Mouse (Mus musculus): ENCODE measurements around the gene a.
"Not testable (repeated sequence)": the region's sequence is repeated elsewhere in the genome, so short reads cannot be mapped to it uniquely, and the experiment has no call there.

Gene a

GRCm38 (mm10) chr2:154971919-154972692, 180.9 kb downstream of the a start:
- no peak for DNase-seq (ENCODE audit: extremely low spot score, low read depth, low spot score)

GRCm38 (mm10) chr2:154972981-154973380, 181.8 kb downstream of the a start:
- DNase-seq (ENCODE audit: extremely low spot score, low read depth, low spot score): peak; percentile 79

- DNase-seq (ENCODE audit: extremely low spot score, low read depth, low spot score): no peak
These were observed 195.4 kb downstream of the a start for GRCm38 (mm10) chr2:154986609-154987008.

GRCm38 (mm10) chr2:154991411-154991810, 200.2 kb downstream of the a start:
- no peak for DNase-seq (ENCODE audit: extremely low spot score, low read depth, low spot score)

GRCm38 (mm10) chr2:154992083-154992482, 200.9 kb downstream of the a start:
- no peak for DNase-seq (ENCODE audit: extremely low spot score, low read depth, low spot score)

GRCm38 (mm10) chr2:155005491-155005890, 214.3 kb downstream of the a start:
- DNase-seq (ENCODE audit: extremely low spot score, low read depth, low spot score): no peak

GRCm38 (mm10) chr2:155011086-155011656, 220.0 kb downstream of the a start:
- no peak for DNase-seq (ENCODE audit: extremely low spot score, low read depth, low spot score)

GRCm38 (mm10) chr2:155012991-155013390, 221.8 kb downstream of the a start:
- DNase-seq (ENCODE audit: extremely low spot score, low read depth, low spot score): no peak

GRCm38 (mm10) chr2:155016751-155017150, 225.5 kb downstream of the a start:
- DNase-seq (ENCODE audit: extremely low spot score, low read depth, low spot score): not testable (repeated sequence)

- not testable (repeated sequence) for DNase-seq (ENCODE audit: extremely low spot score, low read depth, low spot score)
These were observed 227.1 kb downstream of the a start, which contains the start of gene Gm14226 for GRCm38 (mm10) chr2:155018251-155018755. TSS of gene Gm14226 (plus strand) at chr2:155018266.

GRCm38 (mm10) chr2:155018762-155019641, 227.8 kb downstream of the a start:
- DNase-seq (ENCODE audit: extremely low spot score, low read depth, low spot score): peak; percentile 44

GRCm38 (mm10) chr2:155019673-155020072, 228.5 kb downstream of the a start:
- peak; percentile 56 for DNase-seq (ENCODE audit: extremely low spot score, low read depth, low spot score)

- DNase-seq (ENCODE audit: extremely low spot score, low read depth, low spot score): not testable (repeated sequence)
These were observed 229.1 kb downstream of the a start for GRCm38 (mm10) chr2:155020247-155020826.

GRCm38 (mm10) chr2:155030831-155031230, 239.6 kb downstream of the a start:
- DNase-seq (ENCODE audit: extremely low spot score, low read depth, low spot score): no peak

GRCm38 (mm10) chr2:155032938-155033710, 241.9 kb downstream of the a start:
- DNase-seq (ENCODE audit: extremely low spot score, low read depth, low spot score): no peak

GRCm38 (mm10) chr2:155039956-155040355, 248.8 kb downstream of the a start:
- no peak for DNase-seq (ENCODE audit: extremely low spot score, low read depth, low spot score)

- no peak for DNase-seq (ENCODE audit: extremely low spot score, low read depth, low spot score)
These were observed 253.3 kb downstream of the a start for GRCm38 (mm10) chr2:155044542-155044941.

- no peak for DNase-seq (ENCODE audit: extremely low spot score, low read depth, low spot score)
These were observed 253.9 kb downstream of the a start for GRCm38 (mm10) chr2:155045075-155045474.

- DNase-seq (ENCODE audit: extremely low spot score, low read depth, low spot score): no peak
These were observed 255.6 kb downstream of the a start for GRCm38 (mm10) chr2:155046803-155047202.

All from hindlimb bud, embryonic 11.5 days (tissue).